Mouse (Mus musculus): ENCODE measurements around the gene Sorbs1.

GRCm38 (mm10) chr19:40523431-40524005 lies 9.9 kb upstream of the Sorbs1 start:
- TF ChIP-seq POLR2A (IDR thresholded peaks at IDR 0.05; ENCODE audit: insufficient read length, low read depth) (no peak), MAX (IDR thresholded peaks at IDR 0.05; ENCODE audit: low read depth) (no peak), E2F4 (IDR thresholded peaks at IDR 0.05; ENCODE audit: insufficient read depth) (no peak), MYOD1 (IDR thresholded peaks at IDR 0.05; ENCODE audit: control insufficient read depth in 1 of 3, insufficient read length in 2 of 3, low read depth in 2 of 3) (no peak), MYOG (IDR thresholded peaks at IDR 0.05; ENCODE audit: control insufficient read depth in 1 of 3, insufficient read depth in 1 of 3, insufficient read length in 2 of 3, low read depth in 2 of 3) (no peak), TCF3 (IDR thresholded peaks at IDR 0.05; ENCODE audit: insufficient read length, low read depth) (no peak), REST (IDR thresholded peaks at IDR 0.05; ENCODE audit: insufficient read depth, insufficient read length) (no peak), SRF (IDR thresholded peaks at IDR 0.05; ENCODE audit: control insufficient read depth, insufficient read length, low read depth) (no peak), USF1 (IDR thresholded peaks at IDR 0.05; ENCODE audit: low read depth) (no peak), CEBPB (IDR thresholded peaks at IDR 0.05; ENCODE audit: insufficient read depth, poor library complexity, severe bottlenecking) (no peak), POLR2AphosphoS2 (IDR thresholded peaks at IDR 0.05; ENCODE audit: insufficient read length, low read depth) (no peak)

All from myocyte (in vitro differentiated cells).